ENCODE assay signal across 19 mouse cellular contexts in the genomic region with DNA sequence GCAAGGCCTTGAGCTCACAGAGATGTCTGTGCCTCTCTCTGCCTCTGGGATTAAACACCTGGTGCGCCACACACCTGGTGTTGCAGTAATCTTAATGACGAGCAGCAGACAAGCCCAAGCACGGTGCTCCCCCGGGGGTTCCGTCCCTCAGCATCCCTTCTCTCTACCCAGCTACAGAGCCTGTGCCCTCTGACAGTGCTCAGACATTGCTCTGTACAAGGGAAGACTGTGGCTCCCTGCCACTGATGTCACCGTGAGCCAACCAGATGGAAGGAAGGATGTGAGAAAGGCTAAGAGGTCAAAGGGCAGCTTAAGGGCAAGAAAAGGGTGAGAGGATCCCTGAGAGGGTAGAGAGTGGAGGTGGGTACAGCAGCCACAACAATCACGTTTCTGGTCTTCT. TPM values are rescaled to one million over a fixed set of nuclear protein-coding genes. Genes with fewer than 3 reads are reported as not detected.
DNase-seq lines count a peak whose midpoint lies in the region; ATAC-seq lines count a peak whose summit lies in the region.
"Had no signal": no experiment of that assay in that cellular context is flagged by ENCODE, and none has a peak within 500 bp of the region (broad histone marks: within the 10 kb centered on the region; RNA-seq: fewer than 3 reads in every experiment).

No protein-coding gene starts in this region.

- no peak overlapping the region for H3K4me3 ChIP-seq in embryonic facial prominence, embryonic 11.5 days (ENCODE audit: low read depth, low read length)
- H3K4me3 ChIP-seq in embryonic facial prominence, embryonic 10.5 days, result no peak overlapping the region
- H3K4me3 ChIP-seq in heart, embryonic 14.5 days (ENCODE audit: control insufficient read depth in 1 of 2, insufficient read depth in 1 of 2, low read depth in 1 of 2, low read length in 2 of 2), result no peak overlapping the region
- no peak overlapping the region for H3K4me3 ChIP-seq in neural tube, embryonic 12.5 days
- H3K4me3 ChIP-seq in neural tube, embryonic 15.5 days (replicated peaks), result no peak overlapping the region
- H3K4me3 ChIP-seq in midbrain, embryonic 14.5 days (replicated peaks; ENCODE audit: low read depth, low read length), result no peak overlapping the region
- H3K4me3 ChIP-seq: forebrain, embryonic 15.5 days; liver, embryonic 15.5 days; myocyte had no signal

- DNase-seq in embryonic facial prominence, embryonic 11.5 days (ENCODE audit: low spot score), result no peak
- DNase-seq in embryonic facial prominence, embryonic 10.5 days (ENCODE audit: low spot score), result no peak
- no peak for DNase-seq in heart, postnatal 4 days
- DNase-seq in midbrain, embryonic 14.5 days, result no peak
- no peak for DNase-seq in spleen, postnatal 36 days (ENCODE audit: low spot score in 2 of 2)
- DNase-seq: adrenal gland, adult 2 months; cerebellum, adult 11 months had no signal

- no peak overlapping the region for H3K4me2 ChIP-seq in embryonic facial prominence, embryonic 11.5 days (ENCODE audit: low read depth, low read length)
- peak overlapping the region; percentile 74 for H3K4me2 ChIP-seq in heart, embryonic 14.5 days (ENCODE audit: low read length)
- H3K4me2 ChIP-seq in neural tube, embryonic 12.5 days (replicated peaks), result 0 out of 2 replicates have a peak overlapping the region, but pooled peaks have one; percentile 9
- no peak overlapping the region for H3K4me2 ChIP-seq in neural tube, embryonic 15.5 days
- H3K4me2 ChIP-seq in midbrain, embryonic 14.5 days (ENCODE audit: low read length), result no peak overlapping the region

- no peak overlapping the region for H3K27ac ChIP-seq in embryonic facial prominence, embryonic 11.5 days (replicated peaks; ENCODE audit: low read depth, low read length)
- no peak overlapping the region for H3K27ac ChIP-seq in embryonic facial prominence, embryonic 10.5 days (replicated peaks)
- no peak overlapping the region for H3K27ac ChIP-seq in heart, embryonic 14.5 days (replicated peaks in 1 of 2; ENCODE audit: control insufficient read depth in 1 of 2, insufficient read depth in 1 of 2, low read depth in 2 of 2, low read length in 2 of 2)
- no peak overlapping the region for H3K27ac ChIP-seq in neural tube, embryonic 12.5 days
- H3K27ac ChIP-seq in neural tube, embryonic 15.5 days (replicated peaks), result no peak overlapping the region
- H3K27ac ChIP-seq in midbrain, embryonic 14.5 days (replicated peaks; ENCODE audit: low read depth, low read length), result no peak overlapping the region
- H3K27ac ChIP-seq: forebrain, embryonic 15.5 days; hindbrain, embryonic 14.5 days; kidney, postnatal 0 days; limb, embryonic 13.5 days; liver, embryonic 15.5 days had no signal

- H3K27me3 ChIP-seq in embryonic facial prominence, embryonic 11.5 days (ENCODE audit: control insufficient read depth, insufficient read depth, low read length), result no peaks in the 10 kb centered on the region
- no peaks in the 10 kb centered on the region for H3K27me3 ChIP-seq in embryonic facial prominence, embryonic 10.5 days (replicated peaks; ENCODE audit: low read depth, poor library complexity, severe bottlenecking)
- H3K27me3 ChIP-seq in heart, embryonic 14.5 days (ENCODE audit: control insufficient read depth, insufficient read depth, low read length), result no peaks in the 10 kb centered on the region
- no peaks in the 10 kb centered on the region for H3K27me3 ChIP-seq in neural tube, embryonic 12.5 days (replicated peaks)
- H3K27me3 ChIP-seq in neural tube, embryonic 15.5 days (replicated peaks), result no peaks in the 10 kb centered on the region
- H3K27me3 ChIP-seq in midbrain, embryonic 14.5 days (ENCODE audit: control insufficient read depth, insufficient read depth, low read length), result no peaks in the 10 kb centered on the region
- H3K27me3 ChIP-seq: CH12.LX; forebrain, embryonic 15.5 days; limb, embryonic 13.5 days had no signal

- ATAC-seq in embryonic facial prominence, embryonic 11.5 days (replicated peaks; ENCODE audit: insufficient number of reproducible peaks, low FRiP score, low TSS enrichment, low read depth), result no peak
- ATAC-seq in heart, embryonic 14.5 days (ENCODE audit: insufficient number of reproducible peaks, insufficient read depth, low FRiP score, low read depth), result no peak
- no peak for ATAC-seq in neural tube, embryonic 12.5 days (ENCODE audit: low FRiP score, low read depth)
- ATAC-seq in neural tube, embryonic 15.5 days (ENCODE audit: low FRiP score), result no peak
- no peak for ATAC-seq in midbrain, embryonic 14.5 days (ENCODE audit: low FRiP score, low TSS enrichment)
- ATAC-seq: forebrain, embryonic 15.5 days; intestine, embryonic 16.5 days; lung, postnatal 0 days had no signal

- no peaks in the 10 kb centered on the region for H3K9me3 ChIP-seq in embryonic facial prominence, embryonic 11.5 days (replicated peaks; ENCODE audit: control insufficient read depth, low read length)
- H3K9me3 ChIP-seq in embryonic facial prominence, embryonic 10.5 days, result no peaks in the 10 kb centered on the region
- H3K9me3 ChIP-seq in heart, embryonic 14.5 days (ENCODE audit: control insufficient read depth, low read length), result no peaks in the 10 kb centered on the region
- no peaks in the 10 kb centered on the region for H3K9me3 ChIP-seq in neural tube, embryonic 12.5 days
- no peaks in the 10 kb centered on the region for H3K9me3 ChIP-seq in neural tube, embryonic 15.5 days (replicated peaks)
- H3K9me3 ChIP-seq in midbrain, embryonic 14.5 days (ENCODE audit: control insufficient read depth, low read length), result no peaks in the 10 kb centered on the region
- H3K9me3 ChIP-seq: forebrain, embryonic 15.5 days; limb, embryonic 13.5 days; liver, embryonic 15.5 days had no signal

- H3K36me3 ChIP-seq in embryonic facial prominence, embryonic 11.5 days (replicated peaks; ENCODE audit: control insufficient read depth, insufficient read depth, low read depth, low read length), result no peaks in the 10 kb centered on the region
- peaks cover 49% of the 10 kb centered on the region for H3K36me3 ChIP-seq in embryonic facial prominence, embryonic 10.5 days (replicated peaks)
- H3K36me3 ChIP-seq in heart, embryonic 14.5 days (ENCODE audit: control insufficient read depth, insufficient read depth, low read length), result peaks cover 20% of the 10 kb centered on the region
- H3K36me3 ChIP-seq in neural tube, embryonic 12.5 days, result peaks cover 2% of the 10 kb centered on the region; the same call in 1 of the 2 replicates
- no peaks in the 10 kb centered on the region for H3K36me3 ChIP-seq in neural tube, embryonic 15.5 days
- H3K36me3 ChIP-seq in midbrain, embryonic 14.5 days (ENCODE audit: control insufficient read depth, insufficient read depth, low read length), result peaks cover 10% of the 10 kb centered on the region; the same call in 1 of the 2 replicates
- H3K36me3 ChIP-seq: forebrain, embryonic 15.5 days had no signal

- H3K4me1 ChIP-seq in embryonic facial prominence, embryonic 11.5 days (ENCODE audit: control insufficient read depth, insufficient read depth, low read length), result peaks cover 2% of the 10 kb centered on the region; the same call in 1 of the 2 replicates
- H3K4me1 ChIP-seq in embryonic facial prominence, embryonic 10.5 days, result peaks cover 33% of the 10 kb centered on the region
- H3K4me1 ChIP-seq in heart, embryonic 14.5 days (ENCODE audit: control insufficient read depth in 2 of 2, insufficient read depth in 2 of 2, low read length in 2 of 2), result peaks cover 9 to 43% of the 10 kb centered on the region in 2 experiments
- H3K4me1 ChIP-seq in neural tube, embryonic 12.5 days, result peaks cover 45% of the 10 kb centered on the region
- H3K4me1 ChIP-seq in neural tube, embryonic 15.5 days, result peaks cover 46% of the 10 kb centered on the region
- H3K4me1 ChIP-seq in midbrain, embryonic 14.5 days (ENCODE audit: control insufficient read depth, insufficient read depth, low read length), result peaks cover 27% of the 10 kb centered on the region

- 51% methylated on average over 7 of the region's 7 CpGs for WGBS in embryonic facial prominence, embryonic 11.5 days
- WGBS in embryonic facial prominence, embryonic 10.5 days, result 54% methylated on average over 7 of the region's 7 CpGs
- 68% methylated on average over 7 of the region's 7 CpGs for WGBS in heart, embryonic 14.5 days
- 60% methylated on average over 7 of the region's 7 CpGs for WGBS in neural tube, embryonic 12.5 days
- 57% methylated on average over 7 of the region's 7 CpGs for WGBS in neural tube, embryonic 15.5 days
- whole genome bisulfite sequencing in midbrain, embryonic 14.5 days, result 62% methylated on average over 7 of the region's 7 CpGs

- peak overlapping the region; percentile 1; the same call in 1 of the 2 replicates for H3K9ac ChIP-seq in embryonic facial prominence, embryonic 11.5 days (replicated peaks; ENCODE audit: low read length)
- H3K9ac ChIP-seq in heart, embryonic 14.5 days (ENCODE audit: low read length), result 0 out of 2 replicates have a peak overlapping the region, but pooled peaks have one; percentile 3
- H3K9ac ChIP-seq in neural tube, embryonic 12.5 days, result no peak overlapping the region
- no peak overlapping the region for H3K9ac ChIP-seq in neural tube, embryonic 15.5 days (replicated peaks)
- H3K9ac ChIP-seq in midbrain, embryonic 14.5 days (replicated peaks; ENCODE audit: low read length), result 0 out of 2 replicates have a peak overlapping the region, but pooled peaks have one; percentile 1
- H3K9ac ChIP-seq: forebrain, embryonic 15.5 days; hindbrain, embryonic 14.5 days; limb, embryonic 13.5 days; liver, embryonic 15.5 days had no signal

RNA-seq across cellular contexts. Expression of a gene that starts 4.7 kb away (rescaled TPM):
- polyA plus RNA-seq in embryonic facial prominence, embryonic 11.5 days (2014; fragmentation: Nextera tagmentation; extraction: Ambion mirVana), result 17.3 and 17.8 TPM in 2 replicates
- 10.2 and 10.9 TPM in 2 replicates for polyA plus RNA-seq in embryonic facial prominence, embryonic 10.5 days (2016; fragmentation: Nextera tagmentation; extraction: Ambion mirVana)
- 25.5 and 26.0 TPM in 2 replicates for polyA plus RNA-seq in heart, embryonic 14.5 days (2014; fragmentation: Nextera tagmentation; extraction: Ambion mirVana)
- total RNA-seq in heart, postnatal 4 days (2021), result 100 to 1,000 TPM; 112 to 115 TPM
- polyA plus RNA-seq in neural tube, embryonic 12.5 days (2016; fragmentation: Nextera tagmentation; extraction: Ambion mirVana), result 17.4 and 18.2 TPM in 2 replicates
- 15.7 and 16.4 TPM in 2 replicates for polyA plus RNA-seq in neural tube, embryonic 15.5 days (2015; fragmentation: Nextera tagmentation; extraction: Ambion mirVana)
- polyA plus RNA-seq in midbrain, embryonic 14.5 days (2014; fragmentation: Nextera tagmentation; extraction: Ambion mirVana), result 24.5 and 25.1 TPM in 2 replicates

RNA-seq across cellular contexts. Expression of a gene that starts 46.7 kb away (rescaled TPM):
- 9.4 and 9.8 TPM in 2 replicates for polyA plus RNA-seq in embryonic facial prominence, embryonic 11.5 days (2014; fragmentation: Nextera tagmentation; extraction: Ambion mirVana)
- polyA plus RNA-seq in embryonic facial prominence, embryonic 10.5 days (2016; fragmentation: Nextera tagmentation; extraction: Ambion mirVana), result 9.5 and 10.3 TPM in 2 replicates
- 6.5 and 6.8 TPM in 2 replicates for polyA plus RNA-seq in heart, embryonic 14.5 days (2014; fragmentation: Nextera tagmentation; extraction: Ambion mirVana)
- total RNA-seq in heart, postnatal 4 days (2021), result 10 to 100 TPM; 19.4 to 21.3 TPM
- 12.6 and 15.1 TPM in 2 replicates for polyA plus RNA-seq in neural tube, embryonic 12.5 days (2016; fragmentation: Nextera tagmentation; extraction: Ambion mirVana)
- 7.3 and 8.1 TPM in 2 replicates for polyA plus RNA-seq in neural tube, embryonic 15.5 days (2015; fragmentation: Nextera tagmentation; extraction: Ambion mirVana)
- 9.8 and 11.7 TPM in 2 replicates for polyA plus RNA-seq in midbrain, embryonic 14.5 days (2014; fragmentation: Nextera tagmentation; extraction: Ambion mirVana)

RNA-seq across cellular contexts. Expression of a gene that starts 46.9 kb away (rescaled TPM):
- 5.7 and 6.8 TPM in 2 replicates for polyA plus RNA-seq in embryonic facial prominence, embryonic 11.5 days (2014; fragmentation: Nextera tagmentation; extraction: Ambion mirVana)
- polyA plus RNA-seq in embryonic facial prominence, embryonic 10.5 days (2016; fragmentation: Nextera tagmentation; extraction: Ambion mirVana), result 8.5 and 8.7 TPM in 2 replicates
- polyA plus RNA-seq in heart, embryonic 14.5 days (2014; fragmentation: Nextera tagmentation; extraction: Ambion mirVana), result 5.8 and 6.5 TPM in 2 replicates
- 10 to 100 TPM; 15.6 to 16.9 TPM for total RNA-seq in heart, postnatal 4 days (2021)
- 15.4 and 17.3 TPM in 2 replicates for polyA plus RNA-seq in neural tube, embryonic 12.5 days (2016; fragmentation: Nextera tagmentation; extraction: Ambion mirVana)
- polyA plus RNA-seq in neural tube, embryonic 15.5 days (2015; fragmentation: Nextera tagmentation; extraction: Ambion mirVana), result 12.2 and 12.7 TPM in 2 replicates
- polyA plus RNA-seq in midbrain, embryonic 14.5 days (2014; fragmentation: Nextera tagmentation; extraction: Ambion mirVana), result 13.0 and 13.2 TPM in 2 replicates

Comparison
In these comparisons a context has a peak if more than half of its experiments do, and no peak if none do; other contexts are left out.
1. H3K4me2 ChIP-seq: peak in heart, embryonic 14.5 days (single experiment) and neural tube, embryonic 12.5 days (single experiment); none in embryonic facial prominence, embryonic 11.5 days (single experiment), neural tube, embryonic 15.5 days (single experiment) and midbrain, embryonic 14.5 days (single experiment).
2. H3K9ac ChIP-seq: peak in embryonic facial prominence, embryonic 11.5 days (single experiment), heart, embryonic 14.5 days (single experiment) and midbrain, embryonic 14.5 days (single experiment); none in neural tube, embryonic 12.5 days (single experiment) and neural tube, embryonic 15.5 days (single experiment).